Mouse (Mus musculus) embryonic facial prominence, embryonic 14.5 days (tissue): ENCODE measurements at regions not wholly inside any gene's neighbourhood (a gene's known extent, or its start where the extent isn't known, plus 50 kb on each side); places are given as distances from the start of the nearest gene placed in this dataset.

Source experiments
- ATAC-seq: fragments of 200-750 bp; cut with Nextera tagmentation; 2 replicates; pipeline ENCODE4 v1.8.0; 2017; ENCODE audit warnings: low read depth, moderate number of reproducible peaks, moderate TSS enrichment
- DNase-seq: peaks from one replicate; pipeline ENCODE4 v3.0.0-alpha.2; 2015; ENCODE audit warnings: low spot score
- H3K27ac ChIP-seq: fragments of 300-500 bp; sonication (generic); replicated peaks from 2 replicates; pipeline ENCODE4 v1.5.1; 2014; ENCODE audit warnings: low read depth, mild to moderate bottlenecking, low read length, moderate library complexity
- H3K27me3 ChIP-seq: fragments of 300-500 bp; sonication (generic); replicated peaks from 2 replicates; pipeline ENCODE4 v1.6.1; 2014; ENCODE audit warnings: low read length; ENCODE audit not compliant: control insufficient read depth, insufficient read depth
- H3K36me3 ChIP-seq: fragments of 300-500 bp; sonication (generic); 2 replicates; pipeline ENCODE4 v1.6.1; 2014; ENCODE audit warnings: low read length, mixed read lengths; ENCODE audit not compliant: control insufficient read depth, insufficient read depth
- H3K4me1 ChIP-seq: fragments of 300-500 bp; sonication (generic); 2 replicates; pipeline ENCODE4 v1.6.1; 2014; ENCODE audit warnings: antibody characterized with exemption, low read length; ENCODE audit not compliant: control insufficient read depth, insufficient read depth
- H3K4me2 ChIP-seq: fragments of 300-500 bp; sonication (generic); 2 replicates; pipeline ENCODE4 v1.6.1; 2014; ENCODE audit warnings: low read depth, mild to moderate bottlenecking, low read length, moderate library complexity, mixed read lengths
- H3K4me3 ChIP-seq: fragments of 300-500 bp; sonication (generic); 2 replicates; pipeline ENCODE4 v1.5.1; 2014; ENCODE audit warnings: low read depth, mild to moderate bottlenecking, low read length
- H3K9ac ChIP-seq: fragments of 300-500 bp; sonication (generic); 2 replicates; pipeline ENCODE4 v1.6.1; 2014; ENCODE audit warnings: low read depth, mild to moderate bottlenecking, low read length, moderate library complexity, mixed read lengths
- H3K9me3 ChIP-seq: fragments of 300-500 bp; sonication (generic); 2 replicates; pipeline ENCODE4 v1.6.1; 2016; ENCODE audit warnings: low read length; ENCODE audit not compliant: control insufficient read depth
- WGBS: fragments of 180-500 bp; shearing (Covaris S2); extraction: QIAGEN DNeasy Blood & Tissue Kit; methylation state at CpG from one replicate; pipeline ENCODE4 v1.1.7; 2014; 5-methylcytosine and 5-hydroxymethylcytosine counted together

- 70% methylated on average over 3 of the region's 3 CpGs for WGBS
- H3K4me1 ChIP-seq: no peaks in the 10 kb centered on the region
- no peak overlapping the region for H3K4me3 ChIP-seq
- no peak overlapping the region for H3K27ac ChIP-seq
- H3K9me3 ChIP-seq: no peaks in the 10 kb centered on the region
- no peaks in the 10 kb centered on the region for H3K36me3 ChIP-seq
- no peak overlapping the region for H3K4me2 ChIP-seq
- H3K27me3 ChIP-seq: no peaks in the 10 kb centered on the region
- no peak overlapping the region for H3K9ac ChIP-seq
- ATAC-seq: no peak
- peak; percentile 50 for DNase-seq
Observed at GRCm38 (mm10) chr8:41970536-41970935, 553.7 kb upstream of the Frg1 start.

GRCm38 (mm10) chr8:41969408-41969807 is 552.5 kb upstream of the Frg1 start:
- no peaks in the 10 kb centered on the region for H3K27me3 ChIP-seq
- ATAC-seq (no peak), DNase-seq (no peak)
- H3K36me3 ChIP-seq: no peaks in the 10 kb centered on the region
- no peaks in the 10 kb centered on the region for H3K9me3 ChIP-seq
- WGBS: 76% methylated on average over 3 of the region's 3 CpGs
- no peak overlapping the region for H3K27ac ChIP-seq
- H3K4me1 ChIP-seq: no peaks in the 10 kb centered on the region
- no peak overlapping the region for H3K4me3 ChIP-seq
- no peak overlapping the region for H3K4me2 ChIP-seq
- H3K9ac ChIP-seq: no peak overlapping the region

GRCm38 (mm10) chr8:41964088-41964487 is 547.2 kb upstream of the Frg1 start:
- H3K4me2 ChIP-seq: no peak overlapping the region
- ATAC-seq (no peak), DNase-seq (no peak)
- no peak overlapping the region for H3K4me3 ChIP-seq
- H3K9ac ChIP-seq: no peak overlapping the region
- H3K4me1 ChIP-seq: no peaks in the 10 kb centered on the region
- H3K9me3 ChIP-seq: no peaks in the 10 kb centered on the region
- no peaks in the 10 kb centered on the region for H3K27me3 ChIP-seq
- no peaks in the 10 kb centered on the region for H3K36me3 ChIP-seq
- H3K27ac ChIP-seq: no peak overlapping the region

GRCm38 (mm10) chr8:41956878-41957277 is 540.0 kb upstream of the Frg1 start:
- Histone ChIP-seq H3K9ac (no peak overlapping the region), H3K27ac (no peak overlapping the region), H3K4me3 (no peak overlapping the region), H3K9me3 (no peaks in the 10 kb centered on the region), H3K36me3 (no peaks in the 10 kb centered on the region), H3K4me1 (no peaks in the 10 kb centered on the region), H3K4me2 (no peak overlapping the region), H3K27me3 (no peaks in the 10 kb centered on the region)
- ATAC-seq: no peak
- no peak for DNase-seq
- 94% methylated on average over 1 of the region's 1 CpGs for WGBS

- DNase-seq (peak; percentile 33), ATAC-seq (no peak)
- no peaks in the 10 kb centered on the region for H3K36me3 ChIP-seq
- no peaks in the 10 kb centered on the region for H3K9me3 ChIP-seq
- H3K9ac ChIP-seq: no peak overlapping the region
- H3K27ac ChIP-seq: no peak overlapping the region
- no peak overlapping the region for H3K4me3 ChIP-seq
- H3K4me1 ChIP-seq: no peaks in the 10 kb centered on the region
- no peak overlapping the region for H3K4me2 ChIP-seq
- no peaks in the 10 kb centered on the region for H3K27me3 ChIP-seq
- 39% methylated on average over 1 of the region's 1 CpGs for WGBS
Observed at GRCm38 (mm10) chr8:41950736-41951135, 533.9 kb upstream of the Frg1 start.

GRCm38 (mm10) chr8:41939298-41939697 is 522.4 kb upstream of the Frg1 start:
- 78% methylated on average over 4 of the region's 4 CpGs for WGBS
- Histone ChIP-seq H3K4me2 (no peak overlapping the region), H3K36me3 (no peaks in the 10 kb centered on the region), H3K9me3 (no peaks in the 10 kb centered on the region), H3K4me3 (no peak overlapping the region), H3K27ac (no peak overlapping the region), H3K9ac (no peak overlapping the region), H3K27me3 (no peaks in the 10 kb centered on the region), H3K4me1 (no peaks in the 10 kb centered on the region)
- no peak for DNase-seq
- ATAC-seq: no peak

GRCm38 (mm10) chr8:41921106-41921505 is 504.2 kb upstream of the Frg1 start:
- 60% methylated on average over 7 of the region's 7 CpGs for WGBS
- Histone ChIP-seq H3K4me2 (no peak overlapping the region), H3K27ac (no peak overlapping the region), H3K36me3 (no peaks in the 10 kb centered on the region), H3K9me3 (peaks cover 6% of the 10 kb centered on the region; the same call in 1 of the 2 replicates), H3K27me3 (no peaks in the 10 kb centered on the region), H3K4me1 (no peaks in the 10 kb centered on the region), H3K4me3 (no peak overlapping the region), H3K9ac (no peak overlapping the region)
- ATAC-seq: no peak
- DNase-seq: peak; percentile 22

- Histone ChIP-seq H3K4me1 (no peaks in the 10 kb centered on the region), H3K36me3 (no peaks in the 10 kb centered on the region), H3K27ac (no peak overlapping the region), H3K4me3 (no peak overlapping the region), H3K4me2 (no peak overlapping the region), H3K9ac (no peak overlapping the region), H3K27me3 (no peaks in the 10 kb centered on the region), H3K9me3 (peaks cover 6% of the 10 kb centered on the region; the same call in 1 of the 2 replicates)
- DNase-seq: no peak
- 76% methylated on average over 3 of the region's 3 CpGs for WGBS
- no peak for ATAC-seq
Observed at GRCm38 (mm10) chr8:41920536-41920935, 503.7 kb upstream of the Frg1 start.

- Histone ChIP-seq H3K9ac (no peak overlapping the region), H3K36me3 (no peaks in the 10 kb centered on the region), H3K27me3 (no peaks in the 10 kb centered on the region), H3K4me1 (no peaks in the 10 kb centered on the region), H3K4me2 (no peak overlapping the region), H3K4me3 (no peak overlapping the region), H3K9me3 (no peaks in the 10 kb centered on the region), H3K27ac (no peak overlapping the region)
- DNase-seq (peak; percentile 29), ATAC-seq (no peak)
- 46% methylated on average over 2 of the region's 2 CpGs for WGBS
Observed at GRCm38 (mm10) chr8:41878029-41878748, 461.3 kb upstream of the Frg1 start.
